Mouse (Mus musculus) stomach, embryonic 14.5 days (tissue): ENCODE results near the gene Trabd2b. TPM values are rescaled to one million over a fixed set of nuclear protein-coding genes. Genes with fewer than 3 reads are reported as not detected.

ENCODE experiments used
- ATAC-seq: fragments of 200-750 bp; cut with Nextera tagmentation; 2 replicates; pipeline ENCODE4 v1.8.0; 2017; ENCODE audit warnings: low read depth, moderate TSS enrichment; ENCODE audit not compliant: insufficient number of reproducible peaks, insufficient read depth, low FRiP score
- H3K27ac ChIP-seq: fragments of 300-500 bp; sonication (generic); 2 replicates; pipeline ENCODE4 v1.5.1; 2014; ENCODE audit warnings: mild to moderate bottlenecking, low read length, moderate library complexity, mixed read lengths
- H3K27me3 ChIP-seq: fragments of 300-500 bp; sonication (generic); 2 replicates; pipeline ENCODE4 v1.6.1; 2014; ENCODE audit warnings: low read length, control low read depth, mixed read lengths; ENCODE audit not compliant: control insufficient read depth, insufficient read depth
- H3K36me3 ChIP-seq: fragments of 300-500 bp; sonication (generic); 2 replicates; pipeline ENCODE4 v1.6.1; 2014; ENCODE audit warnings: mild to moderate bottlenecking, control low read depth, low read length, moderate library complexity, mixed read lengths; ENCODE audit not compliant: control insufficient read depth, insufficient read depth
- H3K4me1 ChIP-seq: fragments of 300-500 bp; sonication (generic); 2 replicates; pipeline ENCODE4 v1.6.1; 2014; ENCODE audit warnings: low read length, control low read depth, mixed read lengths; ENCODE audit not compliant: control insufficient read depth, insufficient read depth
- H3K4me2 ChIP-seq: fragments of 300-500 bp; sonication (generic); replicated peaks from 2 replicates; pipeline ENCODE4 v1.6.1; 2014; ENCODE audit warnings: low read depth, low read length, control low read depth
- H3K4me3 ChIP-seq: fragments of 300-500 bp; sonication (generic); 2 replicates; pipeline ENCODE4 v1.5.1; 2014; ENCODE audit warnings: low read depth, low read length, control low read depth
- H3K9ac ChIP-seq: fragments of 300-500 bp; sonication (generic); replicated peaks from 2 replicates; pipeline ENCODE4 v1.6.1; 2014; ENCODE audit warnings: low read depth, mild to moderate bottlenecking, control low read depth, low read length, moderate library complexity, mixed read lengths
- H3K9me3 ChIP-seq: fragments of 300-500 bp; sonication (generic); 2 replicates; pipeline ENCODE4 v1.6.1; 2016; ENCODE audit warnings: low read depth, low read length, control low read depth; ENCODE audit not compliant: control insufficient read depth
- WGBS: fragments of 180-500 bp; shearing (Covaris S2); extraction: QIAGEN DNeasy Blood & Tissue Kit; methylation state at CpG from one replicate; pipeline ENCODE4 v1.1.7; 2014; 5-methylcytosine and 5-hydroxymethylcytosine counted together
- polyA plus RNA-seq: library from polyadenylated mRNA; unstranded; fragments of >200 nt; fragmentation: Nextera tagmentation; extraction: Ambion mirVana; gene quantifications from 2 replicates; pipeline ENCODE4 v1.2.1, GENCODE M21; 2014

Gene Trabd2b
- polyA plus RNA-seq, 1 experiment from 2014 or later: 0.93 TPM

DNA sequence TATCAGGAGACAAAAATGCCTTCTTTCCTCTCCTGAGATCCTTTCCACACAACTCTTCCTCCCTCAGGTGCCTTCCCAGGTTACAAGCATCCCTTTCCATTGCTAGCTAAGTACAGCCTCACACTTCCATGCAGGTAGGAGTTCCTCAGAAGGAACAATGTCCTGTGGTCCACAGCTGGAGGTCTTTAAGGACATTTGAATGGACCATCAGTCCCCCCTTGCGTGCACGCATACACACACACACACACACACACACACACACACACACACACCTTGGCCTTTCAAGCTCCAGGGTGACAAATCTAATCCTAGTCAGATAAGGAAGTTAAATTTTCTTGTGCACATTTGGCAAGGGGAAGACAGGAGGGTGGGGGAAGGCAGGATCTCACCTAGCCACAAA, 36.9 kb upstream of the Trabd2b start:
- Histone ChIP-seq H3K9me3 (no peaks in the 10 kb centered on the region), H3K27ac (no peak overlapping the region), H3K27me3 (no peaks in the 10 kb centered on the region), H3K9ac (no peak overlapping the region), H3K36me3 (no peaks in the 10 kb centered on the region), H3K4me1 (no peaks in the 10 kb centered on the region), H3K4me2 (no peak overlapping the region), H3K4me3 (no peak overlapping the region)
- WGBS: 69% methylated on average over 2 of the region's 2 CpGs
- no peak for ATAC-seq

DNA sequence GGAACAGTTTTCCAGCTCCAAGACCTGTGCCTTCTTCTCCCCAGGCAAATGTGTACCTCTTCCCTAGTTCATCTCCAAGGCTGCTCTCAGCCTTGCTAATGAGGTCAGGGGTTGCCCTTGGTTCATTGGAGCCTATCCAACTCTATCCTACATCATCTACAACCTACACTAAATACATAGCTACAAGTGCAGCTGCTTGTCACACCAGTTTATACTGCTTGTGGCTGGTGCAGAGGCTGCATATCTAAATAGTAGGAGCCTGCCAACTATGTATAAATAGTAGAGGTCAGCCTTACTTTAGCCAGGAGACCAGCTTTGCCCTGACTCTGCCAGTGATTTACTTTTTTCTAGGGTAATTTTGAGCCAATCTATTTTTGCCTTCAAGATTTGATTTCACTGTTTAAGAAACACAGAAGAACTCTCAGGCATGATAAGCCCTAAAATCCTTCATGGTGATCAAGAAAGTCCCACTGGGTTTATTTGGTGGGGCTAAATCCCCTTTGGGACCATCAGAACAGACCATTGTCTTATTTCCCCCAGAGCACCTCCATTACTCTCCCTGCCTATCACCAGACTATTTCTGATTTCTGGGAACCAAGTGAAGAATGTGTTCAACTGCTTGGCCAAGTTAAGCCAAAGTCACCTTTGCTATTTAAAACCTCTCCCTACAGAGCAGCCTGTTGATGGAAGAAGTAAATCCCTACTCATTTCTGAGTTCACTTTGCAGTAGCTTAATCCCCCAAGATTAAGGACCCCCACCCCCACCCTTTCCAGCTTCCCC, 35.4 kb upstream of the Trabd2b start:
- H3K4me2 ChIP-seq: no peak overlapping the region
- H3K9me3 ChIP-seq: no peaks in the 10 kb centered on the region
- H3K4me1 ChIP-seq: no peaks in the 10 kb centered on the region
- no peaks in the 10 kb centered on the region for H3K27me3 ChIP-seq
- ATAC-seq: no peak
- no peaks in the 10 kb centered on the region for H3K36me3 ChIP-seq
- H3K9ac ChIP-seq: no peak overlapping the region
- H3K27ac ChIP-seq: no peak overlapping the region
- no peak overlapping the region for H3K4me3 ChIP-seq

DNA sequence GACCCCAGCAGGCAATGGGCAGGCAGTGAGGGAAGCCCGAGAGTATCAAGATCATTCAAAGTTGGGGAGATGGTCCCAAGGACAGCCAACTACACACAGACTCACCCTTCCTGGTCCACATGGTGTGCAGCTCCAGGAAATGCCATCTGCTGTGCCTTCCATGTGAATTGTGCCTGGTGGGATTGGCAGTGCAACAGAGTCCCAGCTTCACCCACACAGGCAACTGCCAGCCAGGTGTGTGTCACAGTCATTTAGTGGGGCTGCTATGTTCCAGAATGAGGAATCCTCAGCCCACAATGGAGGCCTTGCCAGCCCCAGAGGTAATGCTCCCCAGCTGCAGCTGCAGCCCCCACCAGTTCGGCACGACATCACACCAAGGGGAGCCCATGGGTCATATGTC, 33.8 kb upstream of the Trabd2b start:
- no peaks in the 10 kb centered on the region for H3K9me3 ChIP-seq
- no peaks in the 10 kb centered on the region for H3K36me3 ChIP-seq
- H3K4me2 ChIP-seq: no peak overlapping the region
- H3K27ac ChIP-seq: no peak overlapping the region
- no peaks in the 10 kb centered on the region for H3K27me3 ChIP-seq
- H3K9ac ChIP-seq: no peak overlapping the region
- H3K4me3 ChIP-seq: no peak overlapping the region
- no peak for ATAC-seq
- H3K4me1 ChIP-seq: no peaks in the 10 kb centered on the region
- 80% methylated on average over 3 of the region's 3 CpGs for WGBS

DNA sequence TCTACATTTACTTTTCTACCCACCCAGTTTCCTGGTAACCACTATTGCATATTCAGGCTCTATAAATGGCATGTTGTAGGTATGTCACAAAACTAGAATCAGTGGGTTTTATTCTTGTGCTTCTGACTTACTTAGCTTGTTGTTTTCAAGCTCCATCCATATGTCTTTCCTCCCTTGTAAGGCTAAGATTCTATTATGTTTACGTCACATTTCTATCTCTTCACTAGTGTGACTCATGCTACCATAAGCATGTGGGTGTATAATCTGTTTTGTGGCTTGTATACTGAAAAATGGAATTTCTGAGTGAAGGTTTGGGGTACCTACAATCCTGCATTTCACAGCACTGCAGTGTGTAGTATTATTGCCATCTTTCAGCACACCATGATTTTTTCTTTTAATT, 32.2 kb upstream of the Trabd2b start:
- WGBS: 92% methylated on average over 1 of the region's 1 CpGs
- Histone ChIP-seq H3K9ac (no peak overlapping the region), H3K27me3 (no peaks in the 10 kb centered on the region), H3K36me3 (no peaks in the 10 kb centered on the region), H3K4me3 (no peak overlapping the region), H3K4me2 (no peak overlapping the region), H3K4me1 (no peaks in the 10 kb centered on the region), H3K9me3 (no peaks in the 10 kb centered on the region), H3K27ac (no peak overlapping the region)
- ATAC-seq: no peak

DNA sequence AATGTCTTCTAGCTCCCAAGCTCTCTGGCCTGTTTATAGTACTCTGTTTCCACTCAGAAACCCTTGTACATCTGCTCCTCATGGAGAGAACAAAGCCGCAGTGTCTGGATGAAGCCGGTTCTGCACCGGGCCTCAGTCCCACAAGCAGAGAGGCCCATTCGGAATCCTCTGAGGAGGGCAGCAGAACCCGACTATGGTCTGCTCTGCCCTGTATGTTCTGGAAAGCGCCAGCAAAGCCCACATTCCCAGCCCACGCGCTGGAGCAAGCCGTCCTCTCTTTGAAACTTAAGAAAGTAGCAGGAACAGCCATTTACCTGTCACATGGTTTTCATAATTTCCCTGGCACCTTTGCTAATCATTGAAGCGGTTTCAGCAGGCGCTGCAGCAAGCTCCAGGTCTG, 29.0 kb upstream of the Trabd2b start:
- no peaks in the 10 kb centered on the region for H3K9me3 ChIP-seq
- no peak overlapping the region for H3K9ac ChIP-seq
- H3K27ac ChIP-seq: no peak overlapping the region
- no peak overlapping the region for H3K4me2 ChIP-seq
- WGBS: 86% methylated on average over 11 of the region's 11 CpGs
- no peaks in the 10 kb centered on the region for H3K27me3 ChIP-seq
- H3K4me1 ChIP-seq: no peaks in the 10 kb centered on the region
- no peak for ATAC-seq
- no peak overlapping the region for H3K4me3 ChIP-seq
- H3K36me3 ChIP-seq: no peaks in the 10 kb centered on the region

DNA sequence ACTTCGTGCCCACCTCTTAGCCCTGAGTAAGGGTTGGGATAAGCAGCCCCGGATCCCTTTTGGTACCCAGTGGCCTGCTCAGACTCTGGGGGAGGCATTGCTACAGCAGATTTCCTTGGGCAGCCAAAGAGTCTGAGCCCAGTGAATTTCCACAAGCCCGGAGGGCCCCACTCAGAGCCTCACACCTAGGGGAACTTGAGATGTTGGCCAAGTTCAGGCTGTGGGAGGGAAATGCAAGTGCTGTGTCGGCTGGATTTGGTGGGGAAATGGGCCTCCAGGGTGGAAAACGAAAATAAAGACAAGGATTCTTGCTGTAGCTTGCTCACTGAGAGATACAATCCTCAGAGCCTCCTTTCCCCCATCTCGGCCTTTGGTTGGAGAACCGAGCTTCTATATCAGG, 28.0 kb upstream of the Trabd2b start:
- Histone ChIP-seq H3K4me2 (no peak overlapping the region), H3K27ac (no peak overlapping the region), H3K9me3 (no peaks in the 10 kb centered on the region), H3K4me3 (no peak overlapping the region), H3K9ac (no peak overlapping the region), H3K27me3 (no peaks in the 10 kb centered on the region), H3K4me1 (no peaks in the 10 kb centered on the region), H3K36me3 (no peaks in the 10 kb centered on the region)
- 78% methylated on average over 7 of the region's 7 CpGs for WGBS
- no peak for ATAC-seq

DNA sequence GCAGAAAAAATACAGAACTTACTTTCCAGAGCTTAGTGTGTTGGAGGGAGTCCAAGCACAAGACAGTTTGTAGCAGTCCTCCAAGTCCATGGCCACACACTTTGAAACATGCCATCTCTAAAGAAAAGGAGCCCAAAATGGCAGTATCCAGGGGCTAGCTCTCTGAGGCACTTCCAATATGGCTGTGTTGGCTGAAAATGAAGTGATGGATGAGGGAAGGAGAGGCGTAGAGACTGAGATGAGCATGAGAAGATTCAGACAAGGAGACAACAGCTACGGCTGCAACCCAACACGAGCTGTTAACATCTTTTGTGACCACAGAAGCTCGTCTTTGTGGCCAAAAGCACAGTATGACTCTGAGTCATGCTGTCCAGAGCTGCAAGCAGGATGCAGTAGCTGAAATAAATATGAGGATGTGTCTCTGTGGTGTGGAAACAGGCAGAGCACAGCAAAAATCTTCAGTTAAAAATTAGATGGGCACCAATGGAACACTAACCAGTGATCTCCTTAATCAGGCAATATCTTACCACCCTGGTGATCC, 27.0 kb upstream of the Trabd2b start:
- H3K4me1 ChIP-seq: no peaks in the 10 kb centered on the region
- H3K4me2 ChIP-seq: no peak overlapping the region
- no peaks in the 10 kb centered on the region for H3K27me3 ChIP-seq
- no peaks in the 10 kb centered on the region for H3K36me3 ChIP-seq
- no peak overlapping the region for H3K9ac ChIP-seq
- H3K4me3 ChIP-seq: no peak overlapping the region
- no peaks in the 10 kb centered on the region for H3K9me3 ChIP-seq
- no peak overlapping the region for H3K27ac ChIP-seq
- no peak for ATAC-seq
- WGBS: 89% methylated on average over 4 of the region's 4 CpGs

DNA sequence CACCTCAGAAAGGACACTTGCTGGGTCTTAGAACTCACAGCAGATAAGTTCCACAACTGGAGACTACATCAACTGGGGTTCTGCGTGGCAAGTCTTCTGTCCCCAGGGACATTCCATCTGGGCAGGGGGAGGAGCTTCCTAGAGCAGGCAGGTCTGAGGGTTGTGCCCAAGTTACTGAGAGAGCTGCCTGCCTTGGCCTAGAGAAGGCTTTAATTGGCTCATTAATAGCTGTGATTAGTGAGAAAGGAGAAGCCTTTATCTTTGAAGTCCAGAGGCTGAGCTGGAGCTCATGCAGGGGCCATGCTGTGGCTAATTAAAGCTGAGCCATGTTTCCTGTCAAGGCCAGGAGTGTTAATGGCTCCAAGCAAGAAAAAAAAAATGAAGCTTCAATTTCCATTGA, 23.9 kb upstream of the Trabd2b start:
- Histone ChIP-seq H3K9me3 (no peaks in the 10 kb centered on the region), H3K4me2 (no peak overlapping the region), H3K27me3 (no peaks in the 10 kb centered on the region), H3K36me3 (no peaks in the 10 kb centered on the region), H3K4me1 (no peaks in the 10 kb centered on the region), H3K9ac (no peak overlapping the region), H3K27ac (no peak overlapping the region), H3K4me3 (no peak overlapping the region)
- ATAC-seq: no peak
- WGBS: 39% methylated on average over 1 of the region's 1 CpGs

DNA sequence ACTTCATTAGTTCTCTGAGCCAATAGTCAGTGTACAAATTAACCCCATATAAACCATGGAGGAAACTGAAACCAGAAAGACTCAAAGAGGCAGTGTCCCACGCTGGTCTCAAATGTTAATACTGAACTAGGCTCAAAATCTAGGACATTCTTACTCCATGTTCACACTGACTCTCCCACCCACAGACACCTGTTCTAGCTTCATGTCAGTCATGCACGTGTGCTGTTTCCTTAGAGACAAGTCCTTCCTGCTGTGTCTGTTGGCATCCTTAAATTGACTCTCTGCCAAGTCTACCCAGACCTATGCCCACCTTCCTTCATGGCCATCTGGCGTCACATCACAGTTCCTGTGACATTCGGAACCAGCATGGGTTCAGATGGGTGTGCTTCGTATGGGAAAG, 21.3 kb upstream of the Trabd2b start:
- no peak for ATAC-seq
- no peaks in the 10 kb centered on the region for H3K27me3 ChIP-seq
- no peak overlapping the region for H3K4me2 ChIP-seq
- no peaks in the 10 kb centered on the region for H3K9me3 ChIP-seq
- H3K36me3 ChIP-seq: no peaks in the 10 kb centered on the region
- 91% methylated on average over 5 of the region's 5 CpGs for WGBS
- H3K4me3 ChIP-seq: no peak overlapping the region
- H3K27ac ChIP-seq: no peak overlapping the region
- no peak overlapping the region for H3K9ac ChIP-seq
- no peaks in the 10 kb centered on the region for H3K4me1 ChIP-seq
